Mouse (Mus musculus) lung, adult 2 months (tissue): ENCODE data around the gene Alpi. TPM values are rescaled to one million over a fixed set of nuclear protein-coding genes. Genes with fewer than 3 reads are reported as not detected.

Source experiments
- DNase-seq: peaks from one replicate; pipeline ENCODE4 v3.0.0; 2022
- H3K4me1 ChIP-seq: fragments of 200-500 bp; 2 replicates; pipeline ENCODE4 v1.6.1; 2011; ENCODE audit warnings: low read length; ENCODE audit not compliant: control insufficient read depth, insufficient read depth
- H3K4me3 ChIP-seq: fragments of 200-500 bp; replicated peaks from 2 replicates; pipeline ENCODE3; 2011; ENCODE audit warnings: low read depth, mild to moderate bottlenecking, control low read depth, low read length; ENCODE audit errors: extremely low read depth
- CTCF ChIP-seq: fragments of 200-500 bp; IDR thresholded peaks from 2 replicates; pipeline ENCODE4 v1.5.1; 2011; ENCODE audit warnings: mild to moderate bottlenecking, low read length, control low read depth; ENCODE audit not compliant: insufficient read depth
- POLR2A ChIP-seq: fragments of 200-500 bp; IDR thresholded peaks from 2 replicates; pipeline ENCODE4 v1.6.1; 2011; ENCODE audit warnings: low read depth, mild to moderate bottlenecking, control low read depth, low read length, borderline replicate concordance; ENCODE audit errors: extremely low read depth
- WGBS: fragments of 180-500 bp; shearing (Covaris S2); methylation state at CpG from one replicate; pipeline ENCODE4 v1.1.7; 2018; 5-methylcytosine and 5-hydroxymethylcytosine counted together
- polyA plus RNA-seq: library from polyadenylated mRNA; depleted of rRNA; stranded (reverse); fragments of >200 nt; gene quantifications from 2 replicates; pipeline ENCODE4 v1.2.3, GENCODE M21; 2012; rRNA removed

The Alpi gene
- polyA plus RNA-seq, 1 experiment: not detected

DNA sequence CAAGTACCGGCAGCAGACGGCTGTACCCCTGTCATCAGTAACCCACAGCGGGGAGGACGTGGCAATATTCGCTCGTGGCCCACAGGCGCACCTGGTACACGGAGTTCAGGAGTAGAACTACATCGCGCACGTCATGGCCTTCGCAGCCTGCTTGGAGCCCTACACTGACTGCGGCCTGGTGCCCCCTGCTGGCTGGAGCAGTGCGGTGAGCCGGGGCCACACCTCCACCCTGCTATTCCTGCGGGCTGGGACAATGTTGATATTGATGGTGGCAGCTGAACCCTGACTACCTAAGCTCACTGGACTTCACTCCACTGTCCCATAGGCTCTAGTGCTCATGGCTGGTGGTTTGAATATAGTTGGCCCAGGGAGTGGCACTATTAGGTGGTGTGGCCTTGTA is 30.7 kb downstream of the Alpi start:
- Histone ChIP-seq H3K4me1 (no peaks in the 10 kb centered on the region), H3K4me3 (no peak overlapping the region)
- peak; percentile 41 for DNase-seq
- TF ChIP-seq POLR2A (no peak), CTCF (peak; percentile 46)
- WGBS: 53% methylated on average over 16 of the region's 16 CpGs

DNA sequence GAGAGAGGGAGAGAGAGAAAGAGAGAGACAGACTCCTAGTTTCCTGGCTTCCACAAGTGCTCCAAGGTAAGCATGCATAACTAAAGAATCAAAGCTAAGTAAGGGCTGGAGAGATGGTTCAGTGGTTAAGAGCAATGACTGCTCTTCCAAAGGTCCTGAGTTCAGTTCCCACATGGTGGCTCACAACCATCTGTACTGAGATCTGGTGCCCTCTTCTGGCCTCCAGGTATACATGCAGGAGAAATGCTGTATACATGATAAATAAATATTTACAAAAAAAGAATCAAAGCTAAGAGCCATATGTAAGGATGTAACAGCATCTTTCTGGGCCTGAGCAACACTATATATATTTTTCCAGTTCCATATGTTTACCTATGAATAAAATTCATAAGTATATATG is 40.5 kb downstream of the Alpi start:
- DNase-seq: no peak
- Histone ChIP-seq H3K4me1 (no peaks in the 10 kb centered on the region), H3K4me3 (no peak overlapping the region)
- no peak for TF ChIP-seq CTCF
- TF ChIP-seq POLR2A: no peak

DNA sequence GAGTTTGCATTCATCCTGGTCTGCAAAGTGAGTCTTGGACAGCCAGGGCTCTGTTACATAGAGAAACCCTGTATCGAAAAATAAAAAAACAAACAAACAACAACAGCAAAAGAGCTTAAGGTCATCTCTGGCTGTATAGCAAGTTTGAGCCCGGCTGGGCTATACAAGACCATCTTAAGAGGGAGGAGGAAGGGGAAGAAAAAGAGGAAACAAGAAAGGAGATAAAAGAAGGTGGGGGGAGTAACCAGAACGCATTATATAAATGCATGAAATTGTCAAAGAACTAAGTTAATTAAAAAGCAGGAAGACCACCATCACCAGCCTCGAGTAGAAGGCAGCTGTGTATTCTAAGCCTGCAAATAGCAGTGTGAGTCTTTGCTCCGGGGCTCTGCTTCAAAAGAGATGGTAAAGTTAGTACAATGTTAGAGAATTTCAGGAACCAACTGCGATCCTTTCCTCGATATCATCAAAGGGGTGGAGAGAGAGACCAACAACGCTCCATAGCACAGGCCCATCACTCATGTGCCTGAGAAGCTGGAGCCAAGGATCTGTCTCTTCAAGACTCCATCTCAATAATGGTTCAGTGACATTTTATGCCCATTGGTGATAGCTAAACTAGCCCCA is 42.3 kb downstream of the Alpi start:
- no peaks in the 10 kb centered on the region for H3K4me1 ChIP-seq
- no peak for TF ChIP-seq POLR2A
- no peak for TF ChIP-seq CTCF
- no peak overlapping the region for H3K4me3 ChIP-seq
- no peak for DNase-seq
- 67% methylated on average over 8 of the region's 8 CpGs for WGBS

DNA sequence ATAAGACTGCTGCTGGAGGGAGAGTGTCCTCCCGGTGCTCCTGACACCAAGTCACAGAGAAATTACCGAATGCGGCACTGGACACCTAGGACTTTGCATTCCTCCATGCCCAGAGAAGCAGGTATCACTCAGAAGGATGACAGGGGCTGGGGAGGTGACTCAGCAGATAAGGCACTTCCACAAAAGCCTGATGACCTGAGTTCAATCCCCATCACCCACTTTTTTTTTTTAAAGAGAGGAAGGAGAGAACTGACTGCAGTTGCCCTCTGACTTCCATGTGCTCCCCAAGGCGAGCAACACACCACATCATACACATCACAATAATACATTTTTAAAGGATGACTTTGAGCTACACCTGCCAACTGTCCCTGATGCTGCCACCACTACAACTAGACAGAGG is 44.3 kb downstream of the Alpi start:
- 67% methylated on average over 4 of the region's 4 CpGs for WGBS
- no peaks in the 10 kb centered on the region for H3K4me1 ChIP-seq
- TF ChIP-seq CTCF (no peak), POLR2A (no peak)
- H3K4me3 ChIP-seq: no peak overlapping the region
- DNase-seq: no peak

DNA sequence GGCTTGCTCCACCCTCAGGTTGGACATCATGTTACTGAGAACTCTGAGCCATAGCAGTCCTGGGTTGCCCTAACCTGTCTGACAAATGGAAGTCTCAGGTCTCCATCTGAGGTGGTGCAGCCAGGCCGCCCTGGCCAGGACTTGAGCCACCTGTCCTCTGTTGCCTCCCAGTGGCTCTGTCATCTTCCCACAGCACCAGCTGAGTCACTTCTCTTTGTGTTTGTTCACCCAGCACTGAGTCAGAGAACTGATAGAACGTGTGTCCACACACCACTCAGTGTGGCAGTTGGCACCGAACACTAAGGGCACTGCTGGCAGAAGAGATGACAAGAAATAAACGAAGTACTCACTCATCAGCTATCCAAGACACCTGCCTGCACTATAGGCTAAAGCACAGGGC is 50.0 kb downstream of the Alpi start:
- H3K4me1 ChIP-seq: no peaks in the 10 kb centered on the region
- WGBS: 85% methylated on average over 4 of the region's 4 CpGs
- DNase-seq: no peak
- no peak for TF ChIP-seq POLR2A
- TF ChIP-seq CTCF: no peak
- no peak overlapping the region for H3K4me3 ChIP-seq

- 81% methylated on average over 1 of the region's 1 CpGs for WGBS
- TF ChIP-seq CTCF (no peak), POLR2A (no peak)
- DNase-seq: no peak
- Histone ChIP-seq H3K4me3 (no peak overlapping the region), H3K4me1 (no peaks in the 10 kb centered on the region)
Measured at GRCm38 (mm10) chr1:87050700-87051099, 50.7 kb downstream of the Alpi start.

- 78% methylated on average over 3 of the region's 3 CpGs for WGBS
- no peak overlapping the region for H3K4me3 ChIP-seq
- no peaks in the 10 kb centered on the region for H3K4me1 ChIP-seq
- TF ChIP-seq CTCF (no peak), POLR2A (no peak)
- DNase-seq: no peak
Measured at GRCm38 (mm10) chr1:87050072-87050471, 51.3 kb downstream of the Alpi start.

Other genes with a start within 250 kb of the Alpi start
- 0.07 TPM in 1 of 2 replicates, not detected in the other for gene Alppl2, start 11.7 kb downstream of the Alpi start, polyA plus RNA-seq
- gene Akp3, start 23.4 kb upstream of the Alpi start, polyA plus RNA-seq: 0.06 TPM in 1 of 2 replicates, not detected in the other
- gene Ecel1, start 54.9 kb upstream of the Alpi start, polyA plus RNA-seq: not detected in 2 replicates
- not detected in 2 replicates for gene Prss56, start 81.7 kb upstream of the Alpi start, polyA plus RNA-seq
- 0.56 TPM in 1 of 2 replicates, not detected in the other for gene Chrnd, start 89.0 kb upstream of the Alpi start, polyA plus RNA-seq
- gene Chrng, start 103.1 kb upstream of the Alpi start, polyA plus RNA-seq: 0.24 TPM in 1 of 2 replicates, not detected in the other
- 17.2 and 26.6 TPM in 2 replicates for gene Eif4e2, start 112.3 kb upstream of the Alpi start, polyA plus RNA-seq
- 1.7 and 3.0 TPM in 2 replicates for gene Efhd1, start 162.8 kb upstream of the Alpi start, polyA plus RNA-seq
- 20.2 and 30.4 TPM in 2 replicates for gene Gigyf2, start 225.4 kb upstream of the Alpi start, polyA plus RNA-seq